Mouse (Mus musculus) T-cell, adult 2 months (primary cell): ENCODE results near the gene Zmiz1.

Experiments used
- DNase-seq: peaks from one replicate; pipeline ENCODE4 v3.0.0; 2022; ENCODE audit warnings: low spot score

Gene Zmiz1

DNA sequence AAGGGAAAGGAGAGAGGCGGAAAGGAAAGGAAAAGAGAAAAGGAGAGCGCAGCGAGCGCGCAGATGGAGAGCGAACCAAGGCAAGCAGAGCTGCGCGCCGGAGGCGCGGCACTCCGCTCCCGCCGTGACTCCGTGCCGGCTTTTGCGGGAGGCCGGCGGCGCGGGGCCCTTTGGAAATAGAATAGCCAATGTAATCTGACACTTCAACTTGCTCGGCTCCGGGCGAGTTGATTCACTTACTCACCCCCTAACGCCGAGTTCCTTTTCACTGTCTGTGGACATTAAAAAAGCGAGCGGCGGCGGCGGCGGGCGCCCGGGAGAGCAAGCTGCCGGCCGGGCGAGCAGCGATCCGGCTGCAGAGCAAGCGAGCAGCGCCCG lies at the start of gene Zmiz1:
Zmiz1 (plus strand) TSS at position 170 of the 378 bp plus-strand sequence.
- peak; percentile 81 for DNase-seq

DNA sequence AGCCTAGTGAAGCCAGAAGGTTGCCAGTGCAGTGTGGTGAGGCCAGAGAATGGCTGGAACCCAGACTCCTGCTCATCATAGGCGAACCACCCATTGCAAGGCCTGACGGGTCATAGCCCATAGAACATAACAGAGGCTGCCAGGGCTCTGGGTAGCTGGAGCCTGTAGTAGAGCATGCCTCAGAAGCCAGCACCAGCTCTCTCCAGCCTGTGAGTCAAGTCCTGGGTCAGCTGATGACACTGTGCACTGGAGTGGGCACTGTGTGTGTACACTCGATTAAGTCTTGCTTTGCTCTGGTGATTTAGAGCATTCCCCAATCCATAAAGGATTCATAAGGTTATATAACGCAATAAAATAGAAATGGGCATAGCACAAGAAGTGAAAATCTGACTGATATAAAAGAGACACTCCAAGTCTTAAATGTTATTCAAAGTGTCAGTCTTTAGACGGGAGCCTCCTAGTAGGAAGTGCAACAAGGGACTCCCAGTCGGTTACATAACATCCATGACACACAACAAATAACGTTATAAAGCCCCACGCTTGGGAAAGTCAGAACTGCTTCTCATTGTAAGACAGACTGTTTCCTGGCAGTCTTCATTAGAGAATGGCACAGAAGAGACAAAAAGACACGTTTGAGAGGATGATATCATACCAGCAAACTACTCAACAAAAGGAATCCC lies 47.0 kb upstream of the Zmiz1 start:
- DNase-seq = no peak

GRCm38 (mm10) chr14:25412811-25413210 lies 46.2 kb upstream of the Zmiz1 start:
- no peak for DNase-seq

GRCm38 (mm10) chr14:25413510-25413909 lies 45.5 kb upstream of the Zmiz1 start:
- no peak for DNase-seq

DNA sequence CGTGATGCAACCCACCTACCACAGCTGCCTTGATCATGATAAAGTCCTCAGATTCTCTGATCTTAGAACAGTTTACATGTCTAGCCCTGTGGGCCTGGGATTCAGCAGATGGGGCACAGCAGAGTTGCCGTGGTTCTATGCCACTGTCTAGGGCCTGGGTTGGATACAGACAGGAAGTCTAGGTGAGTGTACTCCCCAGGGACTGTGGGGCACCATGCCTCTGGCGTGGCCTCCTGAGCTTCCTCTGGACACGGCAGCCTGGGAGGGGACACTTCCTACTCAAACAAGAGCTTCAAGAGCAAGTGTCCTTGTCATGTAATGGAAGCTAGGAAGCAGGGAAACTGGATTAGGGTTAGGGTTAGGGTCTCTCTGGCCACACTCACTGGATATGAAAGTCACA lies 44.9 kb upstream of the Zmiz1 start:
- DNase-seq = no peak

GRCm38 (mm10) chr14:25420001-25420690 lies 38.8 kb upstream of the Zmiz1 start:
- no peak for DNase-seq

DNA sequence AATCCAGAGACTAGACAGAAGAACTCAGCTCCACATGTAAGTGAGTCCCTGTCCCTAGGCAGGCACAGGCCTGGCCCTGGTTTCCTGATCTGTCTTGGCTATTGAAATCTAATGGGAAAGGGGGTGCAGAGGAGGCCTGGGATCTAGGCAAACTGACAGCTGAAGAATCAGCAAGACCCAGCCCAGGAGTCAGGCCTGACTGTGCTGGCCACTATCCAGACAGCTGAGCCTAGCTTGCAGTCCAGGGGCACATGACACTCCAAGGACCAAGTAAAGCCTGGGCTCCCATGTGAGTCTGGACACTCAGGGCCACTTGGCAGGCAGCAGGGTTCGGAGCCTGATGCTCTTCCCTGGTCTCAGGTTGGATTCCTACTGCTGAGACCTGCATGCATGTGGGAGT lies 38.0 kb upstream of the Zmiz1 start:
- no peak for DNase-seq

DNA sequence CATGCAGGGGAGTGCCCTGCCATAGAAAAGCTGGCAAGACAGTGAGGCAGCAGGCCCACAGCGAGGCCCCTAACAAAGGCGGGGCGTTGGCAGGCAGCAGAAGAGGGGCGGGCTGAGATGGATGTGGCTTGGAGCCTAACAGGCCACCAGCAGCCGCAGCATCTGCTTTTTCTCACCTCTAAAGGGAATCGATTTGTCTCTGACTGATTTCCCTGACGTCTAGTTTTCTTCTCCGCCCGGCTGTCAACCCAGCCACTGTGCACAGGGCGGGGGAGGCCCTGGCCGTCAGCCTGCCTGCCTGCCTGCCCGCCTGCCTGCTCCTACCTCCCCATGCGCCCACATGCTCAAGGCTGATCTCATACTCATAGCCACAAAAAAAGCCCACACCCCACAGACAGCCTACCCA lies 37.4 kb upstream of the Zmiz1 start:
- peak; percentile 65 for DNase-seq

DNA sequence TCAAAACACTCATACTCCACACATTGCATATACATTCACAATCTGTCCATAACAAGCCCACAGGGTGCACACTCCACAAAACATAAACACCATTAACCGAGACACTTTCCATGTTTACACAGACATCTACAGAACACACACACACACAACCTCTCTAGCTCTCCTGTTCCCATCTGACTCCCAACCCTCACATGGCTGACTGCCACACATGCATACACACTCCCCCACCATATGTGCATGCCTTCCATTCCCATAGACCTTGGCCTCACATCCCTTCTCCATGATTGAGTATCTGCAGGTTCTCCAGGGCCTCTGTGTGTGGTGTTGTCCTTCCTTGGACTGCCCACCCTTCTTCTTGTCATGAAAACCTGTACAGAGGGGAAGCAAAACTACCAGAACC lies 36.0 kb upstream of the Zmiz1 start:
- DNase-seq = no peak

- no peak for DNase-seq
Measured at GRCm38 (mm10) chr14:25423721-25424443, 35.1 kb upstream of the Zmiz1 start.

GRCm38 (mm10) chr14:25438255-25438654 lies 20.7 kb upstream of the Zmiz1 start:
- DNase-seq = no peak

DNA sequence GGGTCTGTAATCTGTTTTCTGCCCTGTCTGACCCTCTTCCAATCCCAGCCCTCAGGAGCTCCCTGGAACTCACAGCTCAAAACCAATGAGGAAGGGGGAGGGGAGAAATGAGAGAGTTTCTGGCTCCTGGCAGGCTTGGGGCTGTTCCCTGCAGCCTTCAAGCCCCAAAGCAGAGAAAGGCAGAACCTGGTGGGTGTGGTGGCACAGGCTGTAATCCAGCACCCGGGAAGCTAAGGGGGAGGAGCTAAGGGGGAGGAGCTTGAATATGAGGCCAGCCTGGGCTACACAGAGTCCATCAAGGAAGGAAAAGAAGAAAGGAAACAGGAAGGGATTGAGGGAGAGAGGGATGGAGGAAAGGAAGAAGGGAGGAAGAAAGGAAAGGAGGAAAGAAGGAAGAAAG lies 18.9 kb upstream of the Zmiz1 start:
- DNase-seq = no peak

DNA sequence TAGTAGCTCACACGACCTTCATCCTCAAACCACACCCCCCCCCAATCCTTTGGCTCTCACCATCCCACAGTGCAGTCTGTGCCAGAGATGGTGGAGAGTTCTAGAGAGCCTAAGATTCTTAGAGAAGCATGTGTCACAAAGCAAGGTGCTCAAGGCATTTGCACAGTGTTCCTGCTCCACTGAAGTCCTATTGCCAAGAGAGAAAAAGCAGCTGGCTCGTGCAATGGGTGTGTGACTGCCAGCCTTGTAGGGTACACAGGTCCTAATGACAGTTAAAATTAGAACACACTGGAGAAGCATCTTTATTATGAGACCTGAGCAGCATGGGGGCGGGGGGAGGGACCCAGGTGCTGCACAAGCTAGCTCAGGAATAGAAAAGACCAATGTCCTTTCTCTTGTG lies 18.2 kb upstream of the Zmiz1 start:
- DNase-seq = no peak

DNA sequence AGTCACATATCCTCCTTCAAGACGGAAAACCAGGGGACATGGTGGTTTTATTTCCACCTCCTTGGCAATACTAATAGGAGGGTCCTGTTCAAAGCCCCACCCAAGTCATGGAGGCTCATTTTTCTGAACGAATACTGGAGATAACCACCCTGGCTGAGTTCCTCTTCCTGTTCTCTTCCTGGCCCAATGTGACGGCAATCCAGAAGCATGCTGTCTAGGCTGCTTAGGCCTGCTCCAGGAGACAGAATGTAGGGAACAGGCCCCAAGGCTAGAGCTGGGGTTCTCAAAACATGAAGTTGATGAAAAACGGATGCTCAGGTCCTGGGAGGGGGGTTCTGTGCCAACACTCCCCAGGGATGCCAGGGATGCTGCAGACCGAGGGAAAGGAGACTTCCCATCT lies 17.5 kb upstream of the Zmiz1 start:
- DNase-seq = no peak

GRCm38 (mm10) chr14:25442676-25443075 lies 16.3 kb upstream of the Zmiz1 start:
- DNase-seq = no peak

DNA sequence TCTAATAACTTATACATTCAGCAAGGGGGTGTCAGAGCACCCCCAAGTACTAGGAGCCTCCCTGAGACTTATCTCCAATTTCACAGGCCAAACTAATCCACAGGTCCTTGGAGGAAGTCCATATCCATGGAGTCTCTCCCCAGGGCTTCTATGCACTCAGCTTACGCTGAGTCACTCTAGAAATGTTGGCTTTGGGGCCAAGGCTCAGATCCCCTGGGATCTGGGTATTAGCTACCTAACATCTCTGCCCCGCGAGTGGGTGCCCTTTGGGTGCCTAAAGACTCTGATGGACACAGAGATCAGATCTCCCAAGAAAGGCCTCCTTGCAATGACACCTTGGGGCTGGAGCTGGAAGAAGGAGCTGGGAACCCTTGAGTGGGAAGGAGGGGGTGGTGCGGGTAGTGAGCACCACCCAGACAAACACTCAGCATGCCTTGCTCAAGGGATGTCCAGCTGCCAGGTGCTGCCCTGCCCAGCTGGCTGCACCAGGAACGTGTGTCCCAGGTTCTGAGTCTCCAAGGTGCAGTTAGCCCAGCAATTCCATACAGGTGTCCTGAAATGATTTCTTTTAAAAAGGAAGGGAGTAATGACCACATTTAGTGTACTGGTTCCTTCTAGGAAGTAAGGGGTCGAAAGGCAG lies 11.7 kb upstream of the Zmiz1 start:
- DNase-seq = no peak

- no peak for DNase-seq
Measured at GRCm38 (mm10) chr14:25448471-25448870, 10.5 kb upstream of the Zmiz1 start.

- DNase-seq = no peak
Measured at GRCm38 (mm10) chr14:25451099-25451667, 7.8 kb upstream of the Zmiz1 start.

GRCm38 (mm10) chr14:25451699-25452632 lies 7.0 kb upstream of the Zmiz1 start:
- DNase-seq = no peak

DNA sequence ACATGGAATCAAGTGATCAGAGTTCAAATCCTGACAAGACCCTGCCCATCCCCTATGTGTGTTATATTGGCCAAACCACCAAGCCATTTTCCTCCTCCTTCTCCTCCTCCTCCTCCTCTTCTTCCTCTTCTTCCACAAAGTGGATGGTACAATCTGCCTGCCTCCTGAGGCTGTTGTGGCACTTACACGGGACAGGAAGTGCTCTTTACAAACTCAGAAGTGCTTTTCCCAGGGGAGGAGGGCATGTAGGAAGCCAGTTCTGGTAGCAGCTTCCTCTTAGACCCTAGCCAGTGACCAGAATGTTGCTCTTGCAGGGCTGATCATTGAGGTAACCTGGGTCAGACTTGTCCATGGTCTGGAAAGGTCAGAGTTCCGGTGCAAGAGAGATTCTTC lies 6.4 kb upstream of the Zmiz1 start:
- no peak for DNase-seq

GRCm38 (mm10) chr14:25454066-25454760 lies 4.8 kb upstream of the Zmiz1 start:
- DNase-seq = peak; percentile 78
